Mouse (Mus musculus) thymus, adult 2 months (tissue): ENCODE measurements around the gene Olfr1000.

ENCODE experiments used
- CTCF ChIP-seq: fragments of 200-500 bp; IDR thresholded peaks from 2 replicates; pipeline ENCODE4 v1.5.1; 2012; ENCODE audit warnings: mild to moderate bottlenecking, control low read depth, low read length, moderate library complexity, borderline replicate concordance; ENCODE audit not compliant: control insufficient read depth, poor library complexity, insufficient read depth; ENCODE audit errors: extremely low read depth
- POLR2A ChIP-seq: fragments of 200-500 bp; IDR thresholded peaks from 2 replicates; pipeline ENCODE4 v1.6.1; 2012; ENCODE audit warnings: mild to moderate bottlenecking, low read length, control low read depth, moderate library complexity; ENCODE audit not compliant: control insufficient read depth, poor library complexity, insufficient read depth; ENCODE audit errors: extremely low read depth

DNA sequence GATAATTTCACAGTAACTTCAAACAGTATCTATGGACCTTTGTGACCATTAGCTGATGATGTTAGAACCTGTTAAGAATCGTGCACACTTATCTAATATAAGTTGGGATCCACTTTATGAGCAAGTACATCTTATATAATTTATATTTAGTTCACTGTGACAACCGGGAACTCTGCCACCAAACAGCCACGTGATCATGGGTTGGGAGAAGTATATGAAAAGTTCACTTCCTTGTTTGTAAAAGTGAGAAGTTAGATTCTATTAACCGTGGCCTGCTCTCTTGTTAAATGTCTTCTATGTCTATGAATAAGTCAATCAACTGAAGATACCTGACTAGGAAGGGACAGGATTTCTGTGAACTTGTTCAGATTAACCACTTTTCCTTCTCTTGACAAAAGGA, 51.5 kb downstream of the Olfr1000 start:
- no peak for TF ChIP-seq CTCF
- TF ChIP-seq POLR2A: no peak
